Mouse (Mus musculus): ENCODE results near the gene Notum.

Gene Notum

DNA sequence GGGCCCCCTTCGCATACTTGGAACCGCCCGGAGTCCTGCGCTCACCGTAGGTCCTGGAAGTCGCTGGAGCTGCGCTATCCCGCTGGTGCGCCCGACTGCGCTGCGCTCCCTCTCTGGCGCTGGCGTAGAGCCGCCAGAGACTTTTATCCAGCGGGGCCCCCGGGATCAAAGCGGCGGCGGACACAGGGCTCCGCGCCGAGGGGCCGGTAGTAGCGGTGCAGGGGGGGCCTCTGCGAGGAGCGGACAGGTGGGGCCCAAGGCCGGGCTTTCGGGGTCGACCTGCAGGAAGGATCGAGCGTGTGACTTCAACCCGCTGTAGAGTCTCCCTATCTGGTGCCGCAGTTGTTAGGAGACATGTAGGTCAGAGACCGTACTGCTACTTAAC is at the start of gene Notum:
TSS of gene Notum (minus strand) at position 100 of the 385 bp plus-strand sequence.
- DNase-seq (ENCODE audit: low read depth, low spot score): no peak

DNA sequence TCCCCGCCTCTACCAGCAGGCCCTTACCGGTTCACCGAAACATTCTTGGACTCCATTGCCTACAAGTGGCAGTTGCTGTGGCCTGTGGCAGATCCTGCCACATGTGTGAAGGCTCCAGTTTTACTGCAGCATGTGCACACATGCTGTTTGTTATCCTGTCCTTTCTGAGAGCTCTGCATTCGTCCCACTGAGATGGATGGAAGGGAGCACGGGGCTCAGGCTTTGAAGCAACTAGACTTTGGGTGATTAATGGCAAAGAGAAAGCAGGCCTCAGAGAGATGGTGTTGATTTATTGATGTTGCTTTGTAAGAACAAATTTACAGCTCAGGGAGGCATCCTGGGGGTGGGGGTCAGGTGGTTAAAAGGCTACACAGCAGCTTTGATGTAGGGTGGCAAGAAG is 49.7 kb upstream of the Notum start:
- DNase-seq (ENCODE audit: low read depth, low spot score): no peak

- no peak for DNase-seq (ENCODE audit: low read depth, low spot score)
Measured at GRCm38 (mm10) chr11:120709551-120709950, 48.6 kb upstream of the Notum start.

- DNase-seq (ENCODE audit: low read depth, low spot score): no peak
Measured at GRCm38 (mm10) chr11:120707969-120708368, 47.0 kb upstream of the Notum start.

- DNase-seq (ENCODE audit: low read depth, low spot score): no peak
Measured at GRCm38 (mm10) chr11:120707225-120707624, 46.2 kb upstream of the Notum start.

DNA sequence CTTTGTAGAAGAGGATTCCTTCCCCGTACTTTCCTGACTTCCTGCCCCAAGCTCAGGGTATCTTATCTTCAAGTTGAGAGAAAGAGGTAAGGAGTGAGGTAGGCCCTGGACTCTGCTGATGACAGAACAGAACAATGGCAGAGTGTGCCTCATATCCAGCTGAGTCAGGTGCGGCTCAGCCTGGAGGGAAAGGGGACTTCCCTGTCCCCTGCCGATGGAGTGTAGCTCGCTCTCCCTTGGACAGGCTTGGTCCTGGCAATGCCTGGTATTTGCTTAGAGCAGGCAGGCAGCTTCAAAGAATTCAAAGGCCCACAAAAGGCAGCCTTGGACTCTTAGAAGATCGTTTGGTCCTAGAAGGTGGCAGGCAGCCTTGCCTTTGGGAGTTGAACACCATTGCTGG is 45.1 kb upstream of the Notum start:
- no peak for DNase-seq (ENCODE audit: low read depth, low spot score)

GRCm38 (mm10) chr11:120704486-120705325 is 43.7 kb upstream of the Notum start:
- DNase-seq (ENCODE audit: low read depth, low spot score): no peak

DNA sequence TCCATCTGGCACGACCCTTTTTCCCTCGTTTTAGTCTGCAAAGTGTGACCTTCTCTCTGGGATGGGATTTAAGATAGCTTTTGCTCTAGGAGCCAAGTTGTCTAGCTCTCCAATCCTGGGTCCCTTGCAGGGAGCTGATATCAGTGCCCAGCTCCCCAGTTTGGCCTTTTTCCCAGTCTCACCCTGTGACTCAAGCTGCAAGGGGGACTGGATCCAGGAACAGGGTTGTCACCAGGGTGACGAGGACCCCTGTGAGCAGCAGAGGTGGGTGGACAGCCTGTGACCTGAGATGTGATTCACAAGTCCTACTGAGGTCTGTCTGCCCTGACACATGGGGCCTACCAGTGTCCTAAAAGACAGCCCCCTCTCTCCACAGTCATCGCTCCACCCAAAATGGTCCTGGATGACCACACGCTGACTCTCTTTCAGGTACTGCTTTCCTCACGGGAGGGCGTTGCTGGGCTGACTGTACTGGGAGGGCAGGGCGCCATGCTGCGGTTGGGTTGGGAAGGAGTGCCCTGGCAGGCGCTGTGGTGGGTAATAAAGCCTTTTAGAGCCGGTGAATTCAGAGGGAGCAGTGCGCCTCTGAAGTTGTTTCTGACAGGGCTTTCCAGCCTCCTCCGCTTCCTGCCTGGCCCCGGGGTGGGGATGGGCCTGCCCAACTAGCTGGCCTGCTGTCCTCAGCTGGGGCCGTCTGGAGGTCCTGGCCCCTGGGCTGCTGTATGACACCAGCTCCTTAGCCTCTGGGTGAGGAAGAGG is 42.9 kb upstream of the Notum start:
- DNase-seq (ENCODE audit: low read depth, low spot score): no peak

DNA sequence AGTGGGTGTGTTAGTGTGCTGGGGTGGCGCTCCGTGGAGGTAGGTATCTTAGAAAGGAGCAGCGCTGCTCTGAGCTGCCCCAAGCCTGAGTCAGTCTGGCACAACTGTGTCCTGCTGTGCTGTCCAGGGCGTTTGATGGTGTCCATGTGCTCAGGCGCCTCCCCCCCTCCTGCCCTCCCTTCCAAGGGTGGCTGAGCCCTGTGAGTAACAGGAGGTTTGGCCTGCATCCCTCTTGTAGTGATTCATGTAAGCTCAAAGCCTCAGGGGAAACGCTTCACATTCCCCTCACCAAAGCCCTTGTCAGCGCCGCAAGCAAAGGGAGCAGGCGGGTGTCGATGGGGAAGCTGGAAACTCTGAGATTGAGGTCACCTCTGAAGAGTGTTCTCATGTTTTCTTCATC is 36.8 kb upstream of the Notum start:
- DNase-seq (ENCODE audit: low read depth, low spot score): no peak

GRCm38 (mm10) chr11:120696568-120696967 is 35.6 kb upstream of the Notum start:
- no peak for DNase-seq (ENCODE audit: low read depth, low spot score)

DNA sequence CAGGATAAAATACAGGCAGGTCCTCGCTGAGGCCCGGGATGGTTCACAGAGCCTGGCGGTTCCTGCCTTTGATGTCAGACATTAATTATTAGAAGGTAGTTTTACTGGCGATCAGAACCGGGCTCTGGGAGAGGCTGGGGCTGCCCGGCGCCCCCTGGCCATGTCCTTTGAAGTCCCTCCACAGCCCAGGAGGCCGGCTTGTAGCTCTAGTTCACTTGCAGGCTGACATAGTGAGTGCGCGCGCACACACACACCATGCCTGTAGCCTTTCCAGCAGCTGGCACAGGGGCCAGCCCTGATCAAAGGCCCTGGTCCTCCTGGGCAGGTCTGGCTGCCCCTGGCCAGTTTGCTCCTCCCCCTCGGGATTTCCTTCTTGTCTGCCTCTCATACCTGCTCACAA is 34.7 kb upstream of the Notum start:
- no peak for DNase-seq (ENCODE audit: low read depth, low spot score)

DNA sequence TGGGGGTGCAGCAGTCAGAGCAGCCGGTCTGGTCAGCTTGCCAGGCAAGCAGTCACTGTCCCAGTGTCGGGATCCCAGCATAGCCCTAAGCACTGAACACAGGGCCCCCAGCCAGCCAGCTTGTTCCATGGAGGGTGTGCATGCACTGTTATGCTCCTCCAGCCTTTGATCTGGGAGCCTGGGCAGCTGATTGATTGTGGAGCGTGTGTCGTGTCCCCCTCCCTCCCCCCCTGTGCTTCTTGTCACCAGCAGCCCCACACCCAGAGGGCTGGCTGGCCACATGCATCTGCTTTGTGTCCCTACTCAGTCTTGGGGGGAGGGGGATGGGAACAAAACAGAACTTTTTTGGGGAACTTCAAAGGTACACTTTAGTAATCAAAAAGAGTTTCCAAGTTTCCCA is 34.2 kb upstream of the Notum start:
- DNase-seq (ENCODE audit: low read depth, low spot score): no peak

DNA sequence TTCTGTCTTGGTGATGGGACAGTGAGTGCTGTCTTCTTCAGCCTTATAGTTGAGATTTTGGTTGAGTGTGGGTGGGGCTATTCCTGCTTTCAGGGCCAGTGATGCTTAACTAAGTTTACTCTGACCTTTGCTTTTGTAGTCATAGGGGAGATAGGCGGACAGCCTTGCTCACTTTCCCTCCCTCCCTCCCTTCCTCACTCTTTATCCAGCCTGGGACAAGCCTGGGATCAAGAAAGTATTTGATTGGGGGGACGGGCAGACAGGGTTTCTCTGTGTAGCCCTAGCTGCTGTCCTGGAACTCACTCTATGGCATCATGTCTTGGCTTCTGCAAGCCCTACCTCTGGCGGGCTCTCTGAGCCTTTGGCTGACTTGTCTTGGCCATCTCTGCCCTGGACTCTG is 32.5 kb upstream of the Notum start:
- no peak for DNase-seq (ENCODE audit: low read depth, low spot score)

GRCm38 (mm10) chr11:120692471-120693011 is 31.6 kb upstream of the Notum start:
- DNase-seq (ENCODE audit: low read depth, low spot score): no peak

DNA sequence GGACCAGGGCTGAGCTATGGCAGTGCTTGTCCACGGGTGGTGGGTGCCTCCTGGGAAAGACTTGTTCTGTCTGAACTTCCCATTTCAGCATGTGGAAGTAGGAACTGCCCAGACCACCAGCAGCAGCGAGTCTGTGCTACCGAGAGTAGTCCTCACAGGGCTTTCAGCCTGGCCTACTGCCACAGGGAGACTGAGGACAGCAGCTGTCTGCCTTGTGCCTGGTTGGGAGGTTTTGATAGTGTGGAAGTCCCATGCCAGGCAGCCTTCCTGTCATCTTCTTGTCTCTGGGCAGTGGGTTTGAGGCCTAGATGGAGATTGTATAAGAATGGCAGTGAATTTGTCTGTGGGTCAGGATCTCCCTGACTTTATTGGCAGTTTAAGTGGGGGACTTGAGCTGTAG is 28.4 kb upstream of the Notum start:
- no peak for DNase-seq (ENCODE audit: low read depth, low spot score)

DNA sequence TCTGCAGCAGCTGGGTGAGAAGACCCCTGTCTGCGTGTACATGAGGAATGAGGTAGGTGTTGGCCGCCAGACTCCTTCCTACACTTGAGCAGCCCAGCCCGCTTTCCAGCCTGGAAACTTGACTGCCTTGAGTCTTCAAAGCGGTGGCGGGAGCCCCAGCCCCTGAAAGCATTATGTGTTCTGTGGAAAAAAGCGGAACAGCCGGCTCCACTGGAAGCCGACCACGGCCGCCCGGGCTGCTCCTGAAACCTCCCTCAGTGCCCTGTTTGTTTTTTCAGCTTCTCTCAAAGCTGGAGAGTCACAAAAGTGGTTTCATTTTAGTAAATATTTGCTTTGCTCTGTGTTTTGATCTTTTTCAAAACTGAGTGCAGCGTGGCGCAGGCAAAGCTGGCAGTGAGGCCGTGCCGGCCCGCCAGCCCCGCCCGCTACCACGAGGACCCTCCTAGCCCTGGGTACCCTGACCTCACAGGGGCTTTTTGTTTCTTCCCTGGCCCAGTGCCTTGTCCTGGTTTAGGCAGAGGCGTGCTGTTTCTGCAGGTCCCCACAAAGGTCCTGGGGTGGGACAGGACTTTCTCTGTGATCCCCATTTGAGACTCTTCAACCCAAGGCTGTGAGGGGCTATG is 25.8 kb upstream of the Notum start:
- no peak for DNase-seq (ENCODE audit: low read depth, low spot score)

GRCm38 (mm10) chr11:120684660-120685059 is 23.7 kb upstream of the Notum start:
- no peak for DNase-seq (ENCODE audit: low read depth, low spot score)

- no peak for DNase-seq (ENCODE audit: low read depth, low spot score)
Measured at GRCm38 (mm10) chr11:120684086-120684485, 23.1 kb upstream of the Notum start.

DNA sequence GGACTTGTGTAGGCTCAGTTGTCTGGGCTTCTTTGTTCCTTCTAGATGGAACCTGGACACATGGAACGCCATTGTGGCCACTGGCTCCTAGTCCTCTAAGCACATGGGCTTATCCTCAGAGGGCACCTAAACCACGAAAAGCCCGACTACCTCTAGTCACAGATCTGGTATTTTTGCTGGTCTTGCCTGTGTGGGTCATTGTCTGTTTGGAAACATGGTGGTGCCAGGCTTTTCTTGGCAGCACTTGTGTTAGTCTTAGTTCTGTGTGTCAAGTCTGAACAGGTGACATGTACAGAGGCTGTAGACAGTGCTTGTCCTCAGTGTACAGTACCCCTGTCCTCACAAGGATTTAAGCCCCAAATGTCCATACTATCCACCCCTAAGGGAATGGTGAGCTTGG is 22.6 kb upstream of the Notum start:
- DNase-seq (ENCODE audit: low read depth, low spot score): no peak

GRCm38 (mm10) chr11:120682683-120683082 is 21.7 kb upstream of the Notum start:
- no peak for DNase-seq (ENCODE audit: low read depth, low spot score)

DNA sequence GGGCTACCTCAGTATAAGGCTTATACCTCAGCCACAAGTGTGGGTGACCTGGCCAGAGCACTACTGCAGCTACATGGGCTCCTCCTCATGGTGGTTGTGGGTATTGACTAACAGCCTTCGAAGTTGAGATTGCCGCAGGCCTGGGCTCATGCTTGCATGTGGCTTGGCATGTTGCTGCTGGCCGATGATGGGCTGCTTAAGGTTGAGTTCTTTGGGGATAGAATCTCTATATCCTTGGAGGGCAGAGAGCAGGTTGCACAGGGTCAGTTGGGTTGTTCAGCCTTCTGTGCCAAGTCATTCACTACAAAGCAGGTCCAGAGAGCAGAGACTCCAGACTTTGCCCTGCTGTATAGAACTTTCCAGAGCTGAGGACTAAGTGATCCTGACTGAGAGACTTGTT is 18.9 kb upstream of the Notum start:
- no peak for DNase-seq (ENCODE audit: low read depth, low spot score)

DNA sequence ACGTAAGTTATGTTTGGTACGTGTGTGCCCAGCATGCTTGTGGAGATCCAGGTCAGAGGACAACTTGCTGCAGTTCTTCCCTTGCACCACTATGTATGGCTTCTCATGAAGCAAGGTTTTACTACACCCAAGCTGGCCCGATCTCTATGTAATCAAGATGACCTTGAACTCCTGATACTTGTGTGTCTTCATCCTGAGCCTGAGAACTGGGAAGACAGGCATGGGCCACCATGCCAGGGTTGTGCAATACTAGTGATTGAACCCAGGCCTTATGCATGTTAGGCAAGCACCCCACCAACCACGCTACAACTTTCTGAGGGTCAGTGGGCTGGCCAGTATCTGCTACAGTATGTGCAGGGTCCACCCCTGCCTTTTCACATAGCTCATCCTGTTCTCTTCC is 16.0 kb upstream of the Notum start:
- DNase-seq (ENCODE audit: low read depth, low spot score): no peak

All from telencephalon, adult 2 months (tissue).